Mouse (Mus musculus) liver, embryonic 15.5 days (tissue): Measurements from ENCODE around the gene Nvl. TPM values are rescaled to one million over a fixed set of nuclear protein-coding genes. Genes with fewer than 3 reads are reported as not detected.
A peak's percentile ranks its signal among the peaks of the same experiment; 100 is the strongest.

Experiments
- ATAC-seq: fragments of 200-750 bp; cut with Nextera tagmentation; 2 replicates; pipeline ENCODE4 v1.8.0; 2017; ENCODE audit warnings: moderate number of reproducible peaks, mild to moderate bottlenecking, moderate library complexity; ENCODE audit not compliant: insufficient read depth
- H3K27ac ChIP-seq: fragments of 300-500 bp; sonication (generic); replicated peaks from 2 replicates; pipeline ENCODE4 v1.5.1; 2015; ENCODE audit warnings: mild to moderate bottlenecking, inconsistent platforms
- H3K27me3 ChIP-seq: fragments of 300-500 bp; sonication (generic); 2 replicates; pipeline ENCODE4 v1.6.1; 2015; ENCODE audit warnings: mild to moderate bottlenecking, inconsistent platforms
- H3K36me3 ChIP-seq: fragments of 300-500 bp; sonication (generic); replicated peaks from 2 replicates; pipeline ENCODE4 v1.6.1; 2015; ENCODE audit warnings: moderate library complexity, mild to moderate bottlenecking, inconsistent platforms
- H3K4me1 ChIP-seq: fragments of 300-500 bp; sonication (generic); replicated peaks from 2 replicates; pipeline ENCODE4 v1.6.1; 2015; ENCODE audit warnings: inconsistent platforms
- H3K4me2 ChIP-seq: fragments of 300-500 bp; sonication (generic); 2 replicates; pipeline ENCODE4 v1.6.1; 2015; ENCODE audit warnings: moderate library complexity, mild to moderate bottlenecking, inconsistent platforms
- H3K4me3 ChIP-seq: fragments of 300-500 bp; sonication (generic); replicated peaks from 2 replicates; pipeline ENCODE4 v1.5.1; 2015; ENCODE audit warnings: mild to moderate bottlenecking, inconsistent platforms
- H3K9ac ChIP-seq: fragments of 300-500 bp; sonication (generic); 2 replicates; pipeline ENCODE4 v1.6.1; 2015; ENCODE audit warnings: moderate library complexity, mild to moderate bottlenecking, inconsistent platforms
- H3K9me3 ChIP-seq: fragments of 300-500 bp; sonication (generic); replicated peaks from 2 replicates; pipeline ENCODE4 v1.6.1; 2016; ENCODE audit warnings: inconsistent platforms
- WGBS: fragments of 180-500 bp; shearing (Covaris S2); methylation state at CpG from one replicate; pipeline ENCODE4 v1.1.7; 2015; ENCODE audit warnings: mixed read lengths; ENCODE audit not compliant: insufficient replicate concordance; 5-methylcytosine and 5-hydroxymethylcytosine counted together
- polyA plus RNA-seq: library from polyadenylated mRNA; unstranded; fragments of >200 nt; fragmentation: Nextera tagmentation; extraction: Ambion mirVana; gene quantifications from 2 replicates; pipeline ENCODE4 v1.2.1, GENCODE M21; 2015

Gene Nvl
- polyA plus RNA-seq, 1 experiment from 2014 or later, result 9.5 TPM

DNA sequence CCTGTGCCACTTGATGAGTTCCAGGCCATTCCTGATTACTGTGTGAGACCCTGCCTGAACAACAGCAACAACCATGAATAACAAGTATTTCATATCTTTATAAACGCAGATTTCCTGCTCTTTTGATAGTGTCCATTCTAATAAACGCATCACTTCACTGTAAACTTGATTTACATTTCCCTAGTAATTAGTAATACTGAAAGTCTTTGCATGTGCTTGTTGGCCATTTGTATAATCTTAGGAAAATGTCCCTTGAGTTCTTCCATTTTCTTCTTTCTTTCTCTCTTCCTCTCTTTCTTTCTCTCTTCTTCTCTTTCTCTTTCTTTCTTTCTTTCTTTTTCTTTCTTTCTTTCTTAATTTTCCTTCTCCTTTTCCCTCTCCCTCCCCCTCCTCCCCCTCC, 2.2 kb upstream of the Nvl start:
- H3K4me3 ChIP-seq, result peak overlapping the region; percentile 79
- H3K4me1 ChIP-seq, result peaks cover 65% of the 10 kb centered on the region
- peaks cover 6% of the 10 kb centered on the region for H3K36me3 ChIP-seq
- peak overlapping the region; percentile 41 for H3K9ac ChIP-seq
- peak overlapping the region; percentile 80 for H3K4me2 ChIP-seq
- no peak overlapping the region; the same call in 1 of the 2 replicates for H3K27ac ChIP-seq
- WGBS, result 47% methylated on average over 2 of the region's 2 CpGs
- H3K27me3 ChIP-seq, result no peaks in the 10 kb centered on the region
- H3K9me3 ChIP-seq, result no peaks in the 10 kb centered on the region
- no peak for ATAC-seq

DNA sequence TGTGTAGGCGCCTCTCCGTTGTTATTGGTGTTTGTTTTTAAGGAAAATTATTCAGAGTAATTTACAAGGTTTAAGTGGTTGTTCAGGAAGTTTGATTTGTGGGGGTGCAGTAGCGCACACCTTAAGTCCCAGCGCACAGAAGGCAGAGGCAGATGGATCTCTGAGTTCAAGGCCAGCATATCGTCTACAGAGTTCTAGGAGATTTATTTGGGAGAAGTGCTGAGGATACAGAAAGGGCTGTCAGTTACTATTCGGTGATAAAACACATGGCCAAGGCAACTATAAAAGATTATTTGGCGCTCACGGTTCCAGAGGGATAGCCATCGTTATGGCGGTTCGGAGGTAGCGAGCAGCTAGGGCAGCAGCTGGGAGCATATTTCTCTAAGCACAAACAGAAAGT, 962 bp upstream of the Nvl start:
- H3K4me1 ChIP-seq, result peaks cover 57% of the 10 kb centered on the region
- H3K9ac ChIP-seq, result peak overlapping the region; percentile 79
- H3K4me3 ChIP-seq, result peak overlapping the region; percentile 79
- H3K27ac ChIP-seq, result peak overlapping the region; percentile 95
- H3K36me3 ChIP-seq, result peaks cover 18% of the 10 kb centered on the region
- 10% methylated on average over 12 of the region's 12 CpGs for WGBS
- H3K9me3 ChIP-seq, result no peaks in the 10 kb centered on the region
- no peak for ATAC-seq
- H3K27me3 ChIP-seq, result no peaks in the 10 kb centered on the region
- peak overlapping the region; percentile 80 for H3K4me2 ChIP-seq

DNA sequence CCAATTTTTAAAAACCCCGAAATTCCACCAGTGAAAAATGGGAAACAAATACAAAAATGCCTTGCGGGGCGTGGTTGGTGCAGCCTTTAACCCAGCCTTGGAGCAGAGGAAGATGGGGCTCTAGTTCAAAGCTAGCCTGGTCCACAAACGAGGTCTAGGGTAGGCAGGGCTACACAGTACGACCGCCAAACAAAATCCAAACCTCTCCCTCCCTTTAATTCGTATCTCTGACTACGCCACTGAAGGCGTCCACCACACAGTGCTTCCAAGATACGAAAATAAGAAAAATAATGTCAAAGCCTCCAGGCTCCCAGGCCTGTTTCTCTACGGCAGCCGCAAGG, 425 bp downstream of the Nvl start:
- Histone ChIP-seq H3K4me3 (peak overlapping the region; percentile 79), H3K4me1 (peaks cover 44% of the 10 kb centered on the region), H3K4me2 (peak overlapping the region; percentile 80), H3K27me3 (no peaks in the 10 kb centered on the region), H3K27ac (peak overlapping the region; percentile 95), H3K9me3 (no peaks in the 10 kb centered on the region), H3K9ac (peak overlapping the region; percentile 79), H3K36me3 (peaks cover 30% of the 10 kb centered on the region)
- 0% methylated on average over 12 of the region's 12 CpGs for WGBS
- ATAC-seq, result peak; percentile 32

- no peak for ATAC-seq
- Histone ChIP-seq H3K9me3 (no peaks in the 10 kb centered on the region), H3K9ac (no peak overlapping the region), H3K4me3 (no peak overlapping the region), H3K4me2 (no peak overlapping the region), H3K27me3 (no peaks in the 10 kb centered on the region), H3K36me3 (peaks cover 69% of the 10 kb centered on the region), H3K4me1 (peaks cover 13% of the 10 kb centered on the region), H3K27ac (no peak overlapping the region)
- WGBS, result 82% methylated on average over 7 of the region's 7 CpGs
These were observed 5.3 kb downstream of the Nvl start for GRCm38 (mm10) chr1:181138730-181139129.

- no peak for ATAC-seq
- Histone ChIP-seq H3K27me3 (no peaks in the 10 kb centered on the region), H3K9ac (no peak overlapping the region), H3K9me3 (no peaks in the 10 kb centered on the region), H3K4me2 (no peak overlapping the region), H3K4me1 (no peaks in the 10 kb centered on the region), H3K27ac (no peak overlapping the region), H3K4me3 (no peak overlapping the region), H3K36me3 (peaks cover 87% of the 10 kb centered on the region)
- 77% methylated on average over 6 of the region's 6 CpGs for WGBS
These were observed 12.1 kb downstream of the Nvl start for GRCm38 (mm10) chr1:181131915-181132314.

DNA sequence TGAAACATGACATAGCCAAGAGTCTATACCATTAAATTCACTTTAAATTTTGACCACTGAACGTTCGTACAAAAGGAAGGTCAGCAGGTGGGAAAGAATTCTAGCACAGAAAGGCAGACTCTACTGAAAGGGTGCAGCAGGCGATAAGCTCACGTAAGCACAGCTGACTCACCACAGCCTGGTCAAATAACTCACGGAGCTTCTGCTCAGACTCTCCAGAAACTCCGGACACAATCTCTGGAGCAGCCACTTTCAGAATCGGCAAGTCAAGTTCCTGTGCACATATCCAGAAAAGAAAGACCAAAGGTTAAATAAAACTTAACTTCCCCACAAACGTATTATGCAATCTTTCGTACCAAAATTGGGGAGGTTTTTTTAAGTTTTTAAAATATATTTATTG, 17.2 kb downstream of the Nvl start:
- ATAC-seq, result no peak
- Histone ChIP-seq H3K27me3 (no peaks in the 10 kb centered on the region), H3K4me1 (no peaks in the 10 kb centered on the region), H3K4me2 (no peak overlapping the region), H3K9ac (no peak overlapping the region), H3K4me3 (no peak overlapping the region), H3K36me3 (peaks cover 87% of the 10 kb centered on the region), H3K9me3 (no peaks in the 10 kb centered on the region), H3K27ac (no peak overlapping the region)
- WGBS, result 77% methylated on average over 9 of the region's 9 CpGs

DNA sequence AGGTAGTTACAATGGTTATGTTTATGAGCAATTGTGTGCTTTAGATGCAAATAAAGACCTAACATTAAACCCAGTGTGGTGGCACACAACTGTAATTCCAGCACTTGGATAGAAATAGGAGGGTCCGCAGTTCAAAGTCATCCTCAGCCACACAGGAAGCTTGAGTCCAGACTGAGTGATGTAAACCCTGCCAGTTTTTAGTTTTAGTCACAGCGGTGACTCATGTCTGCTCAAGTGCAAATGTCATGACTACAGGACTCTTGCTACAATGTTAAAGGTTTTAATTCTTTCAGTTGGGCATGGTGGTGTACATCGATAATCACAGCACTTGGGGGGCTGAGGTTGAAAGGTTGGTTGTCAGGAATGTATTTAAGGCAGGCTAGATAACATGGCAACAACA, 18.1 kb downstream of the Nvl start:
- no peak overlapping the region for H3K9ac ChIP-seq
- no peak overlapping the region for H3K4me2 ChIP-seq
- ATAC-seq, result no peak
- H3K27ac ChIP-seq, result no peak overlapping the region
- no peak overlapping the region for H3K4me3 ChIP-seq
- WGBS, result 89% methylated on average over 3 of the region's 3 CpGs
- no peaks in the 10 kb centered on the region for H3K9me3 ChIP-seq
- H3K4me1 ChIP-seq, result no peaks in the 10 kb centered on the region
- H3K27me3 ChIP-seq, result no peaks in the 10 kb centered on the region
- H3K36me3 ChIP-seq, result peaks cover 86% of the 10 kb centered on the region

DNA sequence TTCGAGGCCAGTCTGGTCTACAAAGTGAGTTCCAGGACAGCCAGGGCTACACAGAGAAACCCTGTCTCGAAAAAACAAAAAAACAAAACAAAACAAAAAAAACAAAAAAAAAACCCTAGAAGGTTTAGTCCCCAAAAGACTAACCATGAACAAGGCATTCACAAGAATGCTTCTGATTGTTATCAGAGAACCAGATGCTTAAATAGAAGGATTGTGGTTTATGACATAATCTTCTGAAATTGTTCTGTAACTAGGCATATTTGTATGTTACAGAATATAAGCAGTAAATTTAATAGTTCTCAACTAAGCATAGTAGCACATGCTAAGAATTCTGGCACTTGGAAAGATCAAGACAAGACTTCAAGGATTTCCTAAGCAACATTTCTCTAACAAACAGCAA, 19.9 kb downstream of the Nvl start:
- no peaks in the 10 kb centered on the region for H3K27me3 ChIP-seq
- no peak overlapping the region for H3K9ac ChIP-seq
- no peaks in the 10 kb centered on the region for H3K4me1 ChIP-seq
- H3K36me3 ChIP-seq, result peaks cover 84% of the 10 kb centered on the region
- no peak for ATAC-seq
- H3K27ac ChIP-seq, result no peak overlapping the region
- H3K4me2 ChIP-seq, result no peak overlapping the region
- 89% methylated on average over 2 of the region's 2 CpGs for WGBS
- H3K4me3 ChIP-seq, result no peak overlapping the region
- H3K9me3 ChIP-seq, result no peaks in the 10 kb centered on the region

- no peak overlapping the region for H3K9ac ChIP-seq
- H3K27me3 ChIP-seq, result no peaks in the 10 kb centered on the region
- no peak overlapping the region for H3K27ac ChIP-seq
- no peak overlapping the region for H3K4me3 ChIP-seq
- H3K4me1 ChIP-seq, result no peaks in the 10 kb centered on the region
- ATAC-seq, result no peak
- 81% methylated on average over 4 of the region's 4 CpGs for WGBS
- H3K4me2 ChIP-seq, result no peak overlapping the region
- no peaks in the 10 kb centered on the region for H3K9me3 ChIP-seq
- H3K36me3 ChIP-seq, result peaks cover 81% of the 10 kb centered on the region
These were observed 26.9 kb downstream of the Nvl start for GRCm38 (mm10) chr1:181117112-181117511.

- Histone ChIP-seq H3K9me3 (no peaks in the 10 kb centered on the region), H3K4me1 (no peaks in the 10 kb centered on the region), H3K4me3 (no peak overlapping the region), H3K9ac (no peak overlapping the region), H3K4me2 (no peak overlapping the region), H3K27me3 (no peaks in the 10 kb centered on the region), H3K27ac (no peak overlapping the region), H3K36me3 (peaks cover 43% of the 10 kb centered on the region)
- WGBS, result 70% methylated on average over 12 of the region's 12 CpGs
- no peak for ATAC-seq
These were observed 54.0 kb downstream of the Nvl start for GRCm38 (mm10) chr1:181090048-181090447.

DNA sequence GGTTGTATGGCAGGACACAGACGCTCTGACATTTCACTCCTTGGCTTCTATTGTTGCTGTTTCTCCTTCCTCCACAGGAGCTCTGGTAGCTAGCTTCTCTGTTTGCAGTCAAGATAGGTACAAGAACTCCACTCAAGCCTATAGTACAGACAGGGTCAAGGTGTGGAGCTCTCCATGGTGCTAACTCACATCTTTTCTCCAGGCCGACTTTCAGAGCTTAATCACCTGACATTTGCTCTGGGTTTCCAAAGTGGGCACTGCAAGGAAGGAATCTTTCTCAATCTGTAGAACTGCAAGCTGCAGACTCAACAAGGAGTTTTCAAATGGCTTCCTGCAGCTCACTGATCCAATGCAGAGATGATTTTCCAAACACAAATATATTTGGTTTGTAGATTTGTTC, 60.0 kb downstream of the Nvl start:
- H3K27ac ChIP-seq, result no peak overlapping the region
- no peaks in the 10 kb centered on the region for H3K36me3 ChIP-seq
- no peaks in the 10 kb centered on the region for H3K9me3 ChIP-seq
- H3K4me1 ChIP-seq, result no peaks in the 10 kb centered on the region
- no peak overlapping the region for H3K4me3 ChIP-seq
- H3K4me2 ChIP-seq, result no peak overlapping the region
- H3K9ac ChIP-seq, result no peak overlapping the region
- no peak for ATAC-seq
- no peaks in the 10 kb centered on the region for H3K27me3 ChIP-seq
- WGBS, result 33% methylated on average over 2 of the region's 2 CpGs

GRCm38 (mm10) chr1:181073075-181073474, 70.9 kb downstream of the Nvl start:
- H3K4me2 ChIP-seq, result no peak overlapping the region
- H3K9me3 ChIP-seq, result no peaks in the 10 kb centered on the region
- ATAC-seq, result no peak
- no peaks in the 10 kb centered on the region for H3K36me3 ChIP-seq
- no peak overlapping the region for H3K9ac ChIP-seq
- no peak overlapping the region for H3K4me3 ChIP-seq
- WGBS, result 25% methylated on average over 5 of the region's 5 CpGs
- peaks cover 24% of the 10 kb centered on the region for H3K27me3 ChIP-seq
- H3K4me1 ChIP-seq, result no peaks in the 10 kb centered on the region
- no peak overlapping the region for H3K27ac ChIP-seq
